Mouse (Mus musculus) neural tube, embryonic 15.5 days (tissue): ENCODE results near the gene BC048562. TPM values are rescaled to one million over a fixed set of nuclear protein-coding genes. Genes with fewer than 3 reads are reported as not detected.

ENCODE experiments used
- ATAC-seq: fragments of 200-750 bp; cut with Nextera tagmentation; 2 replicates; pipeline ENCODE4 v1.8.0; 2017; ENCODE audit warnings: mild to moderate bottlenecking, moderate TSS enrichment, moderate library complexity; ENCODE audit not compliant: low FRiP score
- H3K27ac ChIP-seq: fragments of 300-500 bp; sonication (generic); replicated peaks from 2 replicates; pipeline ENCODE4 v1.5.1; 2015; ENCODE audit warnings: mild to moderate bottlenecking, inconsistent platforms
- H3K27me3 ChIP-seq: fragments of 300-500 bp; sonication (generic); replicated peaks from 2 replicates; pipeline ENCODE4 v1.6.1; 2015; ENCODE audit warnings: inconsistent platforms
- H3K36me3 ChIP-seq: fragments of 300-500 bp; sonication (generic); 2 replicates; pipeline ENCODE4 v1.6.1; 2015; ENCODE audit warnings: inconsistent platforms
- H3K4me1 ChIP-seq: fragments of 300-500 bp; sonication (generic); 2 replicates; pipeline ENCODE4 v1.6.1; 2015; ENCODE audit warnings: inconsistent platforms
- H3K4me2 ChIP-seq: fragments of 300-500 bp; sonication (generic); 2 replicates; pipeline ENCODE4 v1.6.1; 2015; ENCODE audit warnings: inconsistent platforms, mild to moderate bottlenecking, moderate library complexity
- H3K4me3 ChIP-seq: fragments of 300-500 bp; sonication (generic); replicated peaks from 2 replicates; pipeline ENCODE4 v1.5.1; 2015; ENCODE audit warnings: mild to moderate bottlenecking, inconsistent platforms
- H3K9ac ChIP-seq: fragments of 300-500 bp; sonication (generic); replicated peaks from 2 replicates; pipeline ENCODE4 v1.6.1; 2015; ENCODE audit warnings: mild to moderate bottlenecking, inconsistent platforms
- H3K9me3 ChIP-seq: fragments of 300-500 bp; sonication (generic); replicated peaks from 2 replicates; pipeline ENCODE4 v1.6.1; 2016; ENCODE audit warnings: inconsistent platforms
- WGBS: fragments of 180-500 bp; shearing (Covaris S2); methylation state at CpG from one replicate; pipeline ENCODE4 v1.1.7; 2015; ENCODE audit warnings: mixed read lengths; 5-methylcytosine and 5-hydroxymethylcytosine counted together
- polyA plus RNA-seq: library from polyadenylated mRNA; unstranded; fragments of >200 nt; fragmentation: Nextera tagmentation; extraction: Ambion mirVana; gene quantifications from 2 replicates; pipeline ENCODE4 v1.2.1, GENCODE M21; 2015

BC048562 gene
- polyA plus RNA-seq, 1 experiment from 2014 or later: not detected

DNA sequence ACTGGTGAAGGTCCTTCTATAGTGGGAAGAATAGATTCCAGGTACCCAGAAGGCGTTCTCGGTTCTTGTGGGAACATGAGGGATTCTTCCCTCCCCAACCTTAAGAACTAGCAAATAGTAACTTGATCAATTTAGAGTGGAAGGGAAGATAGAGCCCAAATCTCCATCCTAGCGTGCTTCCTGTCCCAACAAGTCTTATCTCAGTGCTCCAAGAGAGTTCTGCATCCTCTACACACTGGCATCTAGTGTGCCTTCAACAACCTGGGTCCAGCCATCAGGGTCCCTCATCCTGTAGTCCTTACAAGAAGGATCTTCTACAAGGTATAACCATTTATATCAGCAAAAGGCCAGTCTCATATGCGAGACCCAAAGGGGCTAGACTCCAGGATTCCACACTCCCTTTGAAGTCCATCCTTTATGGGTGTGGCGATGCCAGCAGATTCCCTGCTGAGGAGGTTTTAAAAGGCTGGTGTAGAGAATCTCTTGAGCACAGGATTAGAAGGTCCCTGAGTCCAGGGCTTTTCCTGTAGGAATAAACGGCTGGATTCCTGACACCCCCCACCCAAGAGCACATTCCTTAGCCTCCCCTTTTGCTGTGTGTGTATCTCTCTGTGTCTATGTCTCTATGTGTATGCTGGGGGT is 15.4 kb downstream of the BC048562 start:
- Histone ChIP-seq H3K9me3 (no peaks in the 10 kb centered on the region), H3K27me3 (no peaks in the 10 kb centered on the region), H3K4me3 (peak overlapping the region; percentile 74), H3K27ac (peak overlapping the region; percentile 87), H3K4me2 (peak overlapping the region; percentile 83), H3K36me3 (peaks cover 18% of the 10 kb centered on the region), H3K9ac (peak overlapping the region; percentile 90), H3K4me1 (peaks cover 50% of the 10 kb centered on the region)
- WGBS: 50% methylated on average over 6 of the region's 6 CpGs
- no peak for ATAC-seq

DNA sequence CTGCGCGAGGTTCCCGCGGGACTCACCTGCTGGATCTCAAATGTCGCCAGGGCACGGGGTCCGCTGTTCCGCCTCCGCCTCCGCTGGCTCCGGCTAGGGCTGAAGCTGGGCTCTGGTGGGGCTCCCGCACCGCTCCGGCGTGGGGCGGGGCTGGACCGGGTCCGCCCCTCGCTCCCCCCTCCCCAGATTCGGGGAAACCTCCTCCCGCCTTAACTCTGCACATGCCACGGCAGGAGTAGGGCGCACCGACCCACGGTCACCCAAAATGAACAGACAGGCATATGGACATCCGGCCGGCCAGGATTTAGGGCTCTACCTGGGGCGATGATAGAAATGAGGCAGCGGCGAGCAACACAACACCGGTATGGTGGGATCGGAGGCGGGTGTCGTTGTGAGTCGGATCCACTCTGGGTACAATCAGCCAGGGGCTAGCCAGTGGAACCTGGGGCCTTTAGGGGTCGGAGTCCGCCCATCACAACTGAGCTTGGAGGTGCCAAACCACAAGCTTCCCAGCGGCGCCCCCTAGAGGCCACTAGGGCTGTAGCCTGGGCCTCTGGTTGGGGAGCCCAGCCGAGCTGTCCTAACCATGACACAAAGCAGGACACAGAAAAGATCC is 16.1 kb downstream of the BC048562 start:
- peak overlapping the region; percentile 83 for H3K4me2 ChIP-seq
- peak overlapping the region; percentile 87 for H3K27ac ChIP-seq
- peaks cover 50% of the 10 kb centered on the region for H3K4me1 ChIP-seq
- no peaks in the 10 kb centered on the region for H3K27me3 ChIP-seq
- peak overlapping the region; percentile 90 for H3K9ac ChIP-seq
- WGBS: under 1% methylated on average over 40 of the region's 40 CpGs
- peaks cover 17% of the 10 kb centered on the region for H3K36me3 ChIP-seq
- peak; percentile 91 for ATAC-seq
- H3K4me3 ChIP-seq: peak overlapping the region; percentile 74
- no peaks in the 10 kb centered on the region for H3K9me3 ChIP-seq

DNA sequence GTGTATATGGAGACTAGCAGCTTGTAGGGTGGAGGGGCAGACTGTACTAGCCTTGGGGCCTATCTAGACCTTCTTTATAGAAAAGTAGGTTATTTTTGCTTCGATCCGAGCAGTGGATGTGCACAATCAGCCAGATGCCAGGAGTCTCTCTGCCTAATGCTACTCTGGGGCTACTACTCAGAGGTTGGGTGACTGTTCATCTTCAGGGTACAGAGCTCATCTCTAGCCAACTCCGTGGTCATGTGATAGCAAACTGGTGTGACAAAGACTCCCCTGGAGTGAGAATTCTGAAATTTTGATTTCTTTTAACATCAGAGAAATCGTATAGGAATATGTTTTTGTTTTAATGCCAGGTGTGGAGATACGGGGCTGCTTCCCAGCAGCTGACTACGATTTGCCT is 16.6 kb downstream of the BC048562 start:
- H3K9ac ChIP-seq: peak overlapping the region; percentile 90
- H3K4me2 ChIP-seq: peak overlapping the region; percentile 83
- peaks cover 50% of the 10 kb centered on the region for H3K4me1 ChIP-seq
- WGBS: 40% methylated on average over 6 of the region's 6 CpGs
- peak overlapping the region; percentile 74 for H3K4me3 ChIP-seq
- H3K9me3 ChIP-seq: no peaks in the 10 kb centered on the region
- peak; percentile 28 for ATAC-seq
- H3K27ac ChIP-seq: peak overlapping the region; percentile 87
- H3K27me3 ChIP-seq: no peaks in the 10 kb centered on the region
- peaks cover 12% of the 10 kb centered on the region for H3K36me3 ChIP-seq

DNA sequence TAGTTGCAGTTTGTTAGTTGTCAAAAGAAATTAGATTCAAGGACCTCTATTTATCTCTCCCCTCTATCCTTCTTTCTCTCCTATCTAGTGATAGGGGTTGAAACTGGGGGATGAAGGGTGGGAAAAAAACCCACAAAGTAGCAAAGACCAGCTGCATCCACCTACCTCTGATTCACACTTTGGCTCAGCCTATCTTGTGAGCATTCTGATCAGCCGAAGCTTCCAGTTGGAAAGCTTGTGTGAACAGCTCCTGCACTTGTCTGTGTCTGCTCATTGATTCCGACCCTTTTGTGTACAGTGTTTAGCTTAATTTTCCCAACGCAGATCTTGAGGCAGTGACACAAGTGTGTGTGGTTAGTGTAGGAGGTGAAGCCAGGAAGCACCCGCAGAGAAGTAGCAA is 17.2 kb downstream of the BC048562 start:
- WGBS: 83% methylated on average over 4 of the region's 4 CpGs

GRCm38 (mm10) chr9:108454429-108454828 is 18.1 kb downstream of the BC048562 start:
- no peak overlapping the region; the same call in 1 of the 2 replicates for H3K27ac ChIP-seq
- H3K9ac ChIP-seq: no peak overlapping the region
- no peak overlapping the region for H3K4me2 ChIP-seq
- no peaks in the 10 kb centered on the region for H3K36me3 ChIP-seq
- H3K4me3 ChIP-seq: no peak overlapping the region
- no peaks in the 10 kb centered on the region for H3K27me3 ChIP-seq
- no peaks in the 10 kb centered on the region for H3K9me3 ChIP-seq
- 89% methylated on average over 6 of the region's 6 CpGs for WGBS
- peaks cover 44% of the 10 kb centered on the region for H3K4me1 ChIP-seq
- no peak for ATAC-seq

More for the DNA sequence above, 17.2 kb downstream of the BC048562 start:
- Histone ChIP-seq H3K9ac (peak overlapping the region; percentile 90), H3K27ac (peak overlapping the region; percentile 87), H3K9me3 (no peaks in the 10 kb centered on the region), H3K36me3 (peaks cover 7% of the 10 kb centered on the region; the same call in 1 of the 2 replicates), H3K27me3 (no peaks in the 10 kb centered on the region), H3K4me1 (peaks cover 50% of the 10 kb centered on the region), H3K4me3 (peak overlapping the region; percentile 74), H3K4me2 (peak overlapping the region; percentile 83)
- ATAC-seq: no peak

- H3K4me1 ChIP-seq: peaks cover 34% of the 10 kb centered on the region
- no peaks in the 10 kb centered on the region for H3K36me3 ChIP-seq
- no peak overlapping the region for H3K4me2 ChIP-seq
- ATAC-seq: no peak
- H3K27me3 ChIP-seq: no peaks in the 10 kb centered on the region
- WGBS: 79% methylated on average over 12 of the region's 12 CpGs
- no peaks in the 10 kb centered on the region for H3K9me3 ChIP-seq
- H3K27ac ChIP-seq: no peak overlapping the region
- H3K9ac ChIP-seq: no peak overlapping the region
- H3K4me3 ChIP-seq: no peak overlapping the region
These were observed 19.7 kb downstream of the BC048562 start for GRCm38 (mm10) chr9:108455747-108456571.

- 87% methylated on average over 10 of the region's 10 CpGs for whole genome bisulfite sequencing
- no peak overlapping the region for H3K4me3 ChIP-seq
- no peak overlapping the region for H3K4me2 ChIP-seq
- no peaks in the 10 kb centered on the region for H3K36me3 ChIP-seq
- H3K27me3 ChIP-seq: no peaks in the 10 kb centered on the region
- peaks cover 34% of the 10 kb centered on the region for H3K4me1 ChIP-seq
- ATAC-seq: no peak
- no peak overlapping the region for H3K27ac ChIP-seq
- no peaks in the 10 kb centered on the region for H3K9me3 ChIP-seq
- H3K9ac ChIP-seq: no peak overlapping the region
These were observed 20.7 kb downstream of the BC048562 start for GRCm38 (mm10) chr9:108456953-108457352.

DNA sequence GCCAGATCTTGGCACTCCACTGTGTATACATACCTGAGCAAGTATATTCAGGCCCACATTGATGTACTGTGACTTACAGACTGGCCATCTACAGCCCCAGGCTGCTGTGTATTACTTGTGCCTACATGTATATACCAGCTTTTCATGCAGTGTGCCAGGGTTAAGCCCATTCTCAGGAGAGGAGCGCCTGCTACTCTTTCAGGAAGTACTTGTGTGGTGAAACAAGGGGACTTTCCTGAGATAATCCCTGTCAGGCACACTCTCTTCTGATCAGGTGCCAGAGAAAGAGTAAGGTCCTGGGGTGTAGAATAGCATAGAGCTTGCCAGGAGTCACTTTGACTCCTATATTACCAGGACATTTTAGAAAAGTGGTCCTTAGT is 23.6 kb downstream of the BC048562 start:
- ATAC-seq: no peak
- Histone ChIP-seq H3K4me3 (peak overlapping the region; percentile 87), H3K27ac (peak overlapping the region; percentile 89), H3K9me3 (no peaks in the 10 kb centered on the region), H3K36me3 (peaks cover 23% of the 10 kb centered on the region), H3K4me1 (peaks cover 21% of the 10 kb centered on the region), H3K9ac (no peak overlapping the region), H3K4me2 (peak overlapping the region; percentile 91), H3K27me3 (no peaks in the 10 kb centered on the region)
- 93% methylated on average over 1 of the region's 1 CpGs for WGBS

DNA sequence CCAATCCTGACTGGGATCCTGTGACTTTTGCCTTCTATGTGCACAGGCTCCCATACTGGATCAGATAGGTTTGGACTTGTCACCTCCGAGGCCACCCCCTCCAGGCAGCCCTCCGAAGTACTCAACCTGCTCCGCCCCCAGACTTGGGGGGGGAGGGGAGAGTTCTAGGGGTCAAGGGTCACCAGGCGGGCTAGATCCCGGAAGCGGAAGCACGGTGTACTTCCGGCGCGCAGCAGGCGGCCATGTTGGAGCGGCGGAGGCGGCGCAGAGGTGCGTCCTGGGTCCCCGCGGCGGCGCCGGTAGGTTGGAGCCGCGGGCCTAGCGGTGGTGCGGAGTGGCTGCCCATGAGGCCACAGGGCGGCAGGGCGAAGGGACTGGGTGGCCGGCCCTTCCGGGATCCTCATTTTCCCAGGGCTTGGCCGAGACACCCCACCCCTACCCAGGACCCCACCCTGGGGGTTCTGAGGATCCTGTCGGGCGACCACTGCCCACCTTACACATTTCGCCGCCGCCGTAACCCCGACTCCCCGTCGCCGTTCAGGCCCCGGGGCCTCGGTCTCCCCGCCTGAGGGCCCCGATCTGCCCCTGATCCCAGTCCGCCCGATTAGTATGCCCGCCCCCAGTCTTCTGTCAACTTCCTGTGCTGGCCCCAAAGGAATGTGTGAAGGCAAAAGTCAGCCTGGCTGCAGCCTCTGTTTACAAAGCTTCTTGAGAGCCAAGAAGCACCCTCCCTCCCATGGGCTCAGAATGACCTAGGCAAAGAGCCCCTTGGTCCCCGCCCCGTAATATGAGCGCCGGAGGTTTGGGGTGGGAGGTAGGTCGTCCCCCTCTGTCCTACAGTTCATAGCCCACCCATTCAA is 24.3 kb downstream of the BC048562 start, which contains the start of gene Ccdc71:
Gene Ccdc71, plus strand, starts transcription at position 209 of the 860 bp plus-strand sequence.
- H3K27me3 ChIP-seq: no peaks in the 10 kb centered on the region
- peak within 1 kb of the TSS; percentile 87 for H3K4me3 ChIP-seq
- peaks cover 21% of the 10 kb centered on the region for H3K4me1 ChIP-seq

DNA sequence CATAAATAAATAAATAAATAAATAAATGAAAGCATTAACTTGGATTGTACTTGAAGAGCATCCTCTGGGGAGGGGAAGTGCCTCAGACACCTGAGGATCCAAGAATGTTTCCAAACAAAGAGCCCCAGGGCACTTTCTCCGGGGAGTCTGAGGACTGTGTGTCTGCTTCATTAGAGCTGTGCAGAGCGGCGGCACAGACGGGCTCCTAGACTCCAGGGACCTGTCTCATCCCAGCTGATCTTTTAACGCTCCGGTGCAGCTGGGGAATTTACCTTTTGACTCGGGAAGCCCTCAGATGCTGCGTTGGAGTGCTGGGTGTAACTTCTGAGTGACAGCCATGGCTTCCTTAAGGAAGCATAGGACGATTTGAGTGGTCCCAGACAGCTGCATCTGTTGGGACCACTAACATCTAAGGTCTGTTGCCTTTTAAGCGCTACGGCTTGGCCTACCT is 24.9 kb downstream of the BC048562 start, which contains the start of gene Klhdc8b:
Gene Klhdc8b, minus strand, starts transcription at position 401 of the 451 bp plus-strand sequence.
- Histone ChIP-seq H3K4me3 (peak within 1 kb of the TSS; percentile 87), H3K9me3 (no peaks in the 10 kb centered on the region), H3K36me3 (peaks cover 35% of the 10 kb centered on the region), H3K4me1 (peaks cover 21% of the 10 kb centered on the region), H3K4me2 (peak within 1 kb of the TSS; percentile 91), H3K9ac (peak within 1 kb of the TSS; percentile 88), H3K27me3 (no peaks in the 10 kb centered on the region), H3K27ac (peak within 1 kb of the TSS; percentile 89)
- no peak for ATAC-seq
- 32% methylated on average over 11 of the region's 11 CpGs for WGBS

More for the DNA sequence above, 24.3 kb downstream of the BC048562 start, which contains the start of gene Ccdc71:
- peak; percentile 78 for ATAC-seq
- Histone ChIP-seq H3K36me3 (peaks cover 29% of the 10 kb centered on the region), H3K4me2 (peak within 1 kb of the TSS; percentile 91), H3K27ac (peak within 1 kb of the TSS; percentile 89), H3K9ac (peak within 1 kb of the TSS; percentile 88), H3K9me3 (no peaks in the 10 kb centered on the region)
- WGBS: under 1% methylated on average over 44 of the region's 52 CpGs
